In genomic region chr7:3665215-3666114, GRCm38 (mm10) we compare ENCODE assay signal across 1 mouse cellular context.
TF ChIP-seq lines count a peak whose summit lies in the region.

TSS of gene Leng1 (minus strand) at chr7:3665840.

TF ChIP-seq in CH12.LX, 34 proteins besides CTCF, POLR2A, EP300 and RAD21 (continued from another document):
- TF ChIP-seq MYC (IDR thresholded peaks at IDR 0.05; ENCODE audit: low read depth, low read length) (0 out of 2 replicates have a peak, but pooled peaks have one; percentile 22), MAZ (IDR thresholded peaks at IDR 0.05; ENCODE audit: low read depth, low read length) (no peak; the same call in 1 of the 2 replicates), JUND (conservative IDR thresholded peaks at IDR 0.05; ENCODE audit: low read depth, low read length) (no peak), MAFK (IDR thresholded peaks at IDR 0.05; ENCODE audit: insufficient replicate concordance, low read length) (no peak), GABPA (IDR thresholded peaks at IDR 0.05; ENCODE audit: insufficient replicate concordance, low read depth, low read length) (no peak), CHD1 (IDR thresholded peaks at IDR 0.05; ENCODE audit: low read depth, low read length) (no peak), ZKSCAN1 (IDR thresholded peaks at IDR 0.05; ENCODE audit: borderline replicate concordance, low read depth, low read length) (no peak), IRF4 (IDR thresholded peaks at IDR 0.05; ENCODE audit: low read depth, low read length) (no peak), SIN3A (IDR thresholded peaks at IDR 0.05; ENCODE audit: low read length) (peak; percentile 83)
